Mouse (Mus musculus) Patski (cell line): ENCODE results near the gene Gemin4. TPM values are rescaled to one million over a fixed set of nuclear protein-coding genes. Genes with fewer than 3 reads are reported as not detected.
A peak's percentile ranks its signal among the peaks of the same experiment; 100 is the strongest.

Source experiments
- ATAC-seq: fragments of 100-300 bp; one replicate; pipeline ENCODE4 v1.8.0; 2021
- CTCF ChIA-PET: fragments of 350-600 bp; sonication (Branson Sonifier 250); formaldehyde crosslinking; loops from one replicate; lab custom pipeline; 2022; ENCODE audit warnings: inconsistent platforms; lab: Charles Lee
- POLR2A ChIA-PET: fragments of 350-600 bp; sonication (Branson Sonifier 250); formaldehyde crosslinking; loops from one replicate; lab custom pipeline; 2022; ENCODE audit warnings: antibody characterized with exemption, inconsistent platforms; lab: Charles Lee
- DNase-seq: peaks from one replicate; pipeline ENCODE4 v3.0.0-alpha.2; 2011; ENCODE audit warnings: low read depth, low spot score
- H3K27me3 ChIP-seq: fragments of 371-371 bp; one replicate; pipeline ENCODE4 v1.5.1; 2021
- CTCF ChIP-seq: fragments of 100-300 bp; IDR thresholded peaks from one replicate; pipeline ENCODE4 v1.5.1; 2021
- in situ Hi-C: fragments of 300-500 bp; cut with MboI; formaldehyde crosslinking; loops from 3 replicates; pipeline ENCODE4 v1.11.1; 2018; ENCODE audit warnings: low pct_unique_long_range_greater_than_20kb, mixed read lengths
- polyA plus RNA-seq: library from polyadenylated mRNA; unstranded; gene quantifications from one replicate; pipeline ENCODE4 v1.2.3, GENCODE M21; 2021

Gene Gemin4
- polyA plus RNA-seq, 1 experiment from 2014 or later: 4.4 TPM

GRCm38 (mm10) chr11:76196977-76197469 is 20.4 kb downstream of the Gemin4 start:
- no peaks in the 10 kb centered on the region for H3K27me3 ChIP-seq
- ChIA-PET CTCF (interaction anchor here (1.2 to 1.8 kb wide), 3 partner anchors 9 to 210 kb away, joined by 3 to 5 read pairs (median 3); partner anchors contain the start of gene Timm22), POLR2A (interaction anchor here (0.7 to 1.4 kb wide), 2 partner anchors 21 to 334 kb away, joined by 3 to 5 read pairs; partner anchors contain the start of genes Dbil5 and Gemin4)
- DNase-seq: no peak
- in situ Hi-C loops: no loop called here
- ATAC-seq: no peak
- TF ChIP-seq CTCF: no peak

DNA sequence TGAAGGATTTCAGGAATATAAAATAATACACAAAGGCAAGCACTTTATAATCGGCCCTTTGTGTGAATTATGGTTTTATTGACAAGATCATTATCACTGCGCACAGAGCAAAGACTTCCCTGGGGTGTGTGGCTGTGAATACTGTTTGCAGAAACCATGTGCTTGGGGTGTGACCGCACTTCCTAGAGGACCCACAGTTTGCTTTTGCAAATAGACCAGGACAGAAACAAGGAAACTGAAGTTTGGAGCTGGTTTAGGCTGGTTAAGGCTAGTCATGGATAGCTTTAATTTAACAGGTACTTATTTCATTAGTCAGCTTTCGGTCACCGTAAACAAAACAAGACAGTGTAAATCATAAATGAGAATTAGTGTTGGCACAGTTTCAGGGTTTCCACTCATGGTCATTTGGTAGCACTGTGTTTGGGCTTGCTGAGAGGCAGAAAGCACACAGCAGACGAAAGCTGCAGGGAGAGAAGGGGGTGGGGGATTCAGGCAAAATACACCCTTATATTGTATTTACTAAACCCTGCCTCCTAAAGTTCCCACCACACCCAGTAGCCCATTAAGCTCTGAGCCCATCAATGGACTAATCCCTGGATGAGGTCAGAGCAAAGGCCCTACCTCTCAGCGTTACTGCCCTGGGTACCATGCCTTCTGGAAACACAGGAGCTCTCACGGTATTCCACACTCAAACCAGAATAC is 21.0 kb downstream of the Gemin4 start:
- H3K27me3 ChIP-seq: no peaks in the 10 kb centered on the region
- no peak for TF ChIP-seq CTCF
- in situ Hi-C loops: no loop called here
- ChIA-PET POLR2A (interaction anchor here (0.8 to 1.4 kb wide), 2 partner anchors 10 to 22 kb away, joined by 3 to 5 read pairs; partner anchors contain the start of genes Dbil5 and Gemin4), CTCF (interaction anchor here (0.9 to 1.8 kb wide), 4 partner anchors 9 to 210 kb away, joined by 3 to 5 read pairs (median 3); partner anchors contain the start of gene Timm22)
- no peak for ATAC-seq
- DNase-seq: no peak

DNA sequence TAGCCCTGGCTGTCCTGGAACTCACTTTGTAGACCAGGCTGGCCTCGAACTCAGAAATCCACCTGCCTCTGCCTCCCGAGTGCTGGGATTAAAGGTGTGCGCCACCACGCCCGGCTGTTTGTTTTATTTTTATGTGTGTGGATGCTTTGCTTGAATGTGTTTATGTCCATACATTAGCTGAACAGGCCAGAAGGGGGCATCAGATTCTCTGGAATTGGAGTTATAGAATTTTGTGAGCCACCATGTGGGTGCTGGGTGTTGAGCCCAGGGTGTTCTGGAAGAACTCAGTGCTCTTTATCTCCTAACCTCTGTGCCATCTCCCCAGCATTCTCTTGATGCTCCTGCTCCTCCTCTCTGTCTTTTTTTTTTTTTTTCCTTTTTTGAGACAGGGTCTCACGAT is 30.6 kb downstream of the Gemin4 start:
- DNase-seq: no peak
- ATAC-seq: no peak
- POLR2A ChIA-PET: no interaction called here
- in situ Hi-C loops: loop anchor here (5.0 kb wide), 1 partner anchor 215 kb away; no protein-coding TSS in a partner anchor
- TF ChIP-seq CTCF: peak; percentile 44
- CTCF ChIA-PET: interaction anchor here (1.0 kb wide), 1 partner anchor 9 kb away, joined by 5 read pairs; no protein-coding TSS in a partner anchor
- no peaks in the 10 kb centered on the region for H3K27me3 ChIP-seq

GRCm38 (mm10) chr11:76183745-76184144 is 33.7 kb downstream of the Gemin4 start:
- no peak for ATAC-seq
- no peaks in the 10 kb centered on the region for H3K27me3 ChIP-seq
- TF ChIP-seq CTCF: no peak
- ChIA-PET POLR2A (interaction anchor here (0.6 kb wide), 1 partner anchor 9 kb away, joined by 3 read pairs; no protein-coding TSS in a partner anchor), CTCF (no interaction called here)
- DNase-seq: no peak
- in situ Hi-C loops: no loop called here

- H3K27me3 ChIP-seq: no peaks in the 10 kb centered on the region
- POLR2A ChIA-PET: no interaction called here
- TF ChIP-seq CTCF: no peak
- CTCF ChIA-PET: no interaction called here
- DNase-seq: no peak
- no peak for ATAC-seq
- in situ Hi-C loops: no loop called here
Observed at GRCm38 (mm10) chr11:76180146-76180540, 37.3 kb downstream of the Gemin4 start.

DNA sequence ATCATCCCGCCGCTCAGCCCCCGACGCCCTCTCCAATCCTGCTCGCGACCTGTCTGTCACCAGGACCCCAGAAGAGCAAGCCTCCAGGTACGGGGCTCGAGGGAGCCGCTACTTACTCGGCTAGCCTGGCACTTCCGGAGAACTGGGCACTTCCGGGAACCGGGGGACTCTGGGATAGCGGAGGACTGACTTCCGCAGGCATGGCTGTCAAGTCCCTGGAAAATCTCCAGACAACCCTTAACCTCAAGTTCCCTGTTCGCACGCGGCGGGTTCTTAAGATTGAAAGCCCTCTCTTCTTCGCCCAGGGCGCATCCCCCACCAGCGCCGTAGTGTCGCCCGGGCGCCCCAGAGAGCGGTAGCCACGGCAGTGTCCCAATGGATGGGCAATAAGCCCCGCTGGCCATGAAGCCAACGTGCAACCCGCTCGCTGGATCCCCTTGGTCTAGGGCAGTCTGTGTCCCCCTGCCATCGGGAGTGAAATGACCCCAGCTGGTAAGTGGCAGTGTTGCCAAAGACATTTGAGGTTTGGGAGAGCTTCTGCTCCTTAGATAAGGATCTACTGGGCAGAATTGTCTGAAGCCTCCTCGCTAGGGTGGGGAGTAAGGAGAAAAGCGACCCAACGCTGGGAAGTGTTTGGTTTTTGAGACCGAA is 37.8 kb downstream of the Gemin4 start, which contains the start of the genes Vps53 and Fam57a:
Gene Vps53 (minus strand): TSS at position 153 of the 651 bp plus-strand sequence.
Gene Fam57a (plus strand): TSS at position 177 of the 651 bp plus-strand sequence.
- H3K27me3 ChIP-seq: no peaks in the 10 kb centered on the region
- CTCF ChIA-PET: no interaction called here
- in situ Hi-C loops: no loop called here
- no peak for TF ChIP-seq CTCF
- peak; percentile 69 for ATAC-seq
- POLR2A ChIA-PET: no interaction called here
- DNase-seq: no peak

DNA sequence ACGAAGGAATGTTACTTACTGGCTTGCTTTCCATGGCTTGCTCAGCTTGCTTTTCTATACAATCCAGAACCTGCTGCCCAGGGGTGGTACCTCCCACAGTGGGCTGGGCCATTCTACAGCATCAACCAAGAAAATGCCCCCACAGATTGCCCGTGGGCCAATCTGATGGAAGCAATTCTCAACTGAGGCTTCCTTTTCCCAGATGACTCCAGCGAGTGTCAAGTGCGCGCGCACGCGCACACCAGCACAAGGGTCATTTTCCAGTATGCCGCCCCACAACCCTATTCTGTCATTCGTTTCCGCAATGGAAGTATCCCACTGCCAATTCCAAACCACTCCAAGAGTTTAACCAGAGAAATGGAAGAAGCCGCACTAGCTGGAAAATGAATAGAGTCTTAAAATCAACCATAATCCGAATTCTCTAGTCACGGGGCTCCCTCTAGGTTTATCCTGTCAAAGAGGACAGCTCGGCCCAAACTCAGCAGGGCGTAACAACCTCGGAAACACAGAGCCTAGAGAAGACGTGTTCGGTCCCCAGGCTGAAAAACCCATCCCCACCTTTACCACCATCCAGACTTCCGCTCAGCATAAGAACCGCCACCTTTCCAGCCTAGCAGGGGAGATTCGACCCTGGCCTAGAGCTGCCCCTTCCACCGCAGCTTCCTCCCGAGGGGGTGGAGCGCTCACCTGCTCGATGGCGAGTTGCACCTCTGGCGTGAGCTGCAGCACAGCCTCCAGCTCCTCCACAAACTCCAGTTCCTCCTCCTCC is 38.6 kb downstream of the Gemin4 start:
- ATAC-seq (peak; percentile 73), DNase-seq (no peak)
- CTCF ChIA-PET: no interaction called here
- TF ChIP-seq CTCF: no peak
- in situ Hi-C loops: no loop called here
- POLR2A ChIA-PET: no interaction called here
- no peaks in the 10 kb centered on the region for H3K27me3 ChIP-seq

GRCm38 (mm10) chr11:76170207-76170606 is 47.3 kb downstream of the Gemin4 start:
- ChIA-PET CTCF (no interaction called here), POLR2A (no interaction called here)
- H3K27me3 ChIP-seq: no peaks in the 10 kb centered on the region
- DNase-seq: no peak
- in situ Hi-C loops: loop anchor here (5.0 kb wide), 2 partner anchors 83 to 253 kb away; no protein-coding TSS in a partner anchor
- no peak for TF ChIP-seq CTCF
- no peak for ATAC-seq

DNA sequence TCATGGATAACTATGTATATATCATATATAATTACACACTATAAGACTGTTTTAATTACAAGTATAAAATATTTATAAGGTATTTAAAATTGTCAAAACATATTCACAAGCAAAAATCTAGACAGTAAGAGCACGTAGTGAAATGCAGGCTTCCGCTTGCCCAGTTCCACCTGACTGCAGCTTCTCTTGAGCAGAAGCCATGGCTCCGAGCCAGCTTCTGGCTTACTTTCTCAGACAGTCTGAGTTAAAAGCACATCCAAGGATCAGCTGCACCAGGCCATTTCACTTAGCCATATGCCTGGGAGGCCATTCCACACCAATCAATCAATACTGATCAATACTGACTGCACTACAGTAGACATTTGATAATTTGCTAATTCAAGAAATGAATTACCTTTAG is 48.5 kb downstream of the Gemin4 start:
- DNase-seq (no peak), ATAC-seq (no peak)
- ChIA-PET POLR2A (interaction anchor here (1.3 kb wide), 1 partner anchor 34 kb away, joined by 3 read pairs; no protein-coding TSS in a partner anchor), CTCF (no interaction called here)
- in situ Hi-C loops: no loop called here
- no peak for TF ChIP-seq CTCF
- no peaks in the 10 kb centered on the region for H3K27me3 ChIP-seq
